Mouse (Mus musculus) limb, embryonic 15.5 days (tissue): Measurements from ENCODE around the gene Cavin2. TPM values are rescaled to one million over a fixed set of nuclear protein-coding genes. Genes with fewer than 3 reads are reported as not detected.

Experiments used
- ATAC-seq: fragments of 200-750 bp; cut with Nextera tagmentation; 2 replicates; pipeline ENCODE4 v1.8.0; 2017; ENCODE audit warnings: low read depth, moderate TSS enrichment; ENCODE audit not compliant: insufficient number of reproducible peaks, low FRiP score, low TSS enrichment
- H3K27ac ChIP-seq: fragments of 300-500 bp; sonication (generic); 2 replicates; pipeline ENCODE4 v1.5.1; 2015; ENCODE audit warnings: moderate library complexity, mild to moderate bottlenecking, inconsistent platforms
- H3K27me3 ChIP-seq: fragments of 300-500 bp; sonication (generic); 2 replicates; pipeline ENCODE4 v1.6.1; 2015; ENCODE audit warnings: inconsistent platforms
- H3K36me3 ChIP-seq: fragments of 300-500 bp; sonication (generic); 2 replicates; pipeline ENCODE4 v1.6.1; 2015; ENCODE audit warnings: inconsistent platforms
- H3K4me1 ChIP-seq: fragments of 300-500 bp; sonication (generic); 2 replicates; pipeline ENCODE4 v1.6.1; 2015; ENCODE audit warnings: inconsistent platforms
- H3K4me2 ChIP-seq: fragments of 300-500 bp; sonication (generic); 2 replicates; pipeline ENCODE4 v1.6.1; 2015; ENCODE audit warnings: mild to moderate bottlenecking, inconsistent platforms
- H3K4me3 ChIP-seq: fragments of 300-500 bp; sonication (generic); 2 replicates; pipeline ENCODE4 v1.5.1; 2015; ENCODE audit warnings: mild to moderate bottlenecking, inconsistent platforms
- H3K9ac ChIP-seq: fragments of 300-500 bp; sonication (generic); 2 replicates; pipeline ENCODE4 v1.6.1; 2015; ENCODE audit warnings: inconsistent platforms
- H3K9me3 ChIP-seq: fragments of 300-500 bp; sonication (generic); 2 replicates; pipeline ENCODE4 v1.6.1; 2016; ENCODE audit warnings: inconsistent platforms
- WGBS: fragments of 180-500 bp; shearing (Covaris S2); methylation state at CpG from one replicate; pipeline ENCODE4 v1.1.7; 2015; 5-methylcytosine and 5-hydroxymethylcytosine counted together
- polyA plus RNA-seq: library from polyadenylated mRNA; unstranded; fragments of >200 nt; fragmentation: Nextera tagmentation; extraction: Ambion mirVana; gene quantifications from 2 replicates; pipeline ENCODE4 v1.2.1, GENCODE M21; 2015

Cavin2 gene
- polyA plus RNA-seq, 1 experiment from 2014 or later, result 48.9 TPM

DNA sequence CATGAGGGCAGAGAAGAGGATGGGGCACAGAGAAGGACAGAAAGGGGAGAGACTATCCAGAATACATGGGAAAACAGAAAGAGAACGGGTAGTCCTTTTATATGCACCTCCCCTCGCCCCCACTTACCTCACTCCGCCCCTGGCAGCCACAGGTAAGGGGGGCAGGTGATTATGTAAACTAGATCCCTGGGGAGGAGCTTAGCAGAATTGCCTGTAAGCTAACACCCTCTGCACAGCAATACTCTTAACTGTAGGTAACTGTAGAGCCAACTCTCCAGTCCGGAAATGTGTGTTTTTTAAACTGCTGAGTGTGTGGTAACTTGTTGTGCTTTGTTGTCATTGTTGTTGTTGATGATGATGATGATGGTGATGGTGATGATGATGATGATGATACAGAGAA, 17.1 kb upstream of the Cavin2 start:
- Histone ChIP-seq H3K9ac (no peak overlapping the region), H3K9me3 (no peaks in the 10 kb centered on the region), H3K4me3 (no peak overlapping the region), H3K4me1 (peaks cover 7% of the 10 kb centered on the region), H3K36me3 (no peaks in the 10 kb centered on the region), H3K27ac (no peak overlapping the region), H3K4me2 (no peak overlapping the region), H3K27me3 (no peaks in the 10 kb centered on the region)
- 48% methylated on average over 4 of the region's 4 CpGs for WGBS
- ATAC-seq, result no peak

DNA sequence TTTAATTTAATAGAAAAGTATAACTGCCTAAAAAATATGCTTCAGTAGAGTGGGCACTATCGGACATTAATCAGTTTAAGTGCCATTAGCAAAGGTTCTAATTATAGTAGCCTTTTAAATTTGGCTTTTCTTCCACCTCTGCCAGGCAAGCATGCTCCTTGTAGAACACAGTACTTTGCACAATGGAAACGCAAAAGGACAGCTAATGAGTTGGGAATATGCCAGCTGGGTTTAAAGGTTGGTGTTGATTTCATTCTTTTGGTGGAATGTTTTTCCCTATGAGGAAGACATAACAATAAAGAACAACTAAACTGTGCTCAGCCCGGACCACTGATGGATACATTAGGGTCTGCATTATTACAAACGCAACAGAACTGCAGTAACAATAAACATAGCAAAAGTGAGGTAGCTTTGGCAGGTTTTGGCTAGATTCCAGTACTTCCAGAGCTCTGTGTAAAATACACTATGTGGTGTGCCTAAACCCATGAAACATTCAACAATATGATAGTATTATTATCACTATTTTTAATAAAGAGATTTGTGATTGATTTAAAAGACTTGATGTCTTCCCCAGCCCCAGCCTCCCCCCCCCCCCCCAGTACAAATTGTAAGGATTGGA, 16.2 kb upstream of the Cavin2 start:
- Histone ChIP-seq H3K4me2 (no peak overlapping the region), H3K4me1 (no peaks in the 10 kb centered on the region), H3K9ac (no peak overlapping the region), H3K27ac (no peak overlapping the region), H3K36me3 (no peaks in the 10 kb centered on the region), H3K9me3 (no peaks in the 10 kb centered on the region), H3K27me3 (no peaks in the 10 kb centered on the region), H3K4me3 (no peak overlapping the region)
- ATAC-seq, result no peak
- WGBS, result 48% methylated on average over 4 of the region's 4 CpGs

DNA sequence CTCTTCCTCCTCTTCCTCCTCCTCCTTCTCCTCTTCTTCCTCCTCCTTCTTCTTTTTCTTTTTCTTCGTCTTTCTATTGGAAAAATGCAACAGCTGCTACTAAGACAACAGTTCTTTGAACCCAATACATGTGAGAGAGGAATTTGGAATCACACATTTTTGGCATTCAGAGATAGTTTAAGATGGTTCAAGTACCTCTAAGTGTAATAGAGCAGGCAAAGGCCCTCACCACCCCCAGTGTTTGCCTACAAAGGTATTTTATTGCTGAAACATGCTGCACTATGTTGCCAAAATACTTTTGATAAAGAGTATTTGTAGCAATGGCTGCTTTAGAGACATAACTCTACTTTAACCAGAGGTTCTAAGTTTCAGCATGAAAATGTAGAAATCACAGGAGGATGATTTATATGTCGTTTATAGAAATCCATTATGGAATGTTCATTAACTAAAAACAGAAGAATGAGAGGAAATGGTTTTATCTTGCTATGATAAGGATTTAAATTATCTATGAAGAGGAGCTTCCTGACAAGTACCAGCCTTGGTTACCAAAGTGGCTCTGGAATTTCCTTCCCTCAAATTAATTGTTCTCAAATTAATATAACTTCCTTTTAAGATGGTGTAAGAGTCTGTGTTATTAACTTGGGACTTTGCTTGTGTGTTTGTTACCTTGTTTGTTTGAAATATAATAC, 10.9 kb upstream of the Cavin2 start:
- H3K4me2 ChIP-seq, result no peak overlapping the region
- no peaks in the 10 kb centered on the region for H3K9me3 ChIP-seq
- H3K27ac ChIP-seq, result no peak overlapping the region
- H3K27me3 ChIP-seq, result no peaks in the 10 kb centered on the region
- WGBS, result 71% methylated on average over 1 of the region's 2 CpGs
- ATAC-seq, result no peak
- no peak overlapping the region for H3K4me3 ChIP-seq
- H3K36me3 ChIP-seq, result no peaks in the 10 kb centered on the region
- H3K9ac ChIP-seq, result no peak overlapping the region
- no peaks in the 10 kb centered on the region for H3K4me1 ChIP-seq

DNA sequence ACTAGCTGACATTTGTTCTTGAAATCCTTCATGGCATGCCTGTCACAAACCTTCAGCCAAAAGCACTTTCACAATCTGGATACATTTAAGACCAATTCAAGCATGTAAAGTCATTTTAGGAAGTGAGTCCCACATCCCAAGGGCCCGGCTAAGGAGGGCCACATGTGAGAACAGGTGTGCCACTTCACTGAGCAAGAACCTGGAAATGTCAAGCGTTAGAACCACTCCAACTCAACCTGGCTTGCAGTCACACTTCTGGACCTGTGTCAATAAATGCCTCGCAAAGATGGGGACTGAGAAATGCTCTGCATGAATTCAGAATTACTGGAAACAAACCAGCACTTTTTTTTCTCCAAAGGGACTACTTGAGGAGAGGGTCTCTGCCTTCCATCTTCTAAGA, 725 bp upstream of the Cavin2 start:
- peak overlapping the region; percentile 27 for H3K4me3 ChIP-seq
- H3K9me3 ChIP-seq, result no peaks in the 10 kb centered on the region
- peaks cover 21% of the 10 kb centered on the region for H3K4me1 ChIP-seq
- 33% methylated on average over 3 of the region's 3 CpGs for WGBS
- no peaks in the 10 kb centered on the region for H3K36me3 ChIP-seq
- H3K27ac ChIP-seq, result peak overlapping the region; percentile 83
- peak overlapping the region; percentile 39; the same call in 1 of the 2 replicates for H3K4me2 ChIP-seq
- ATAC-seq, result no peak
- no peak overlapping the region for H3K9ac ChIP-seq
- no peaks in the 10 kb centered on the region for H3K27me3 ChIP-seq

DNA sequence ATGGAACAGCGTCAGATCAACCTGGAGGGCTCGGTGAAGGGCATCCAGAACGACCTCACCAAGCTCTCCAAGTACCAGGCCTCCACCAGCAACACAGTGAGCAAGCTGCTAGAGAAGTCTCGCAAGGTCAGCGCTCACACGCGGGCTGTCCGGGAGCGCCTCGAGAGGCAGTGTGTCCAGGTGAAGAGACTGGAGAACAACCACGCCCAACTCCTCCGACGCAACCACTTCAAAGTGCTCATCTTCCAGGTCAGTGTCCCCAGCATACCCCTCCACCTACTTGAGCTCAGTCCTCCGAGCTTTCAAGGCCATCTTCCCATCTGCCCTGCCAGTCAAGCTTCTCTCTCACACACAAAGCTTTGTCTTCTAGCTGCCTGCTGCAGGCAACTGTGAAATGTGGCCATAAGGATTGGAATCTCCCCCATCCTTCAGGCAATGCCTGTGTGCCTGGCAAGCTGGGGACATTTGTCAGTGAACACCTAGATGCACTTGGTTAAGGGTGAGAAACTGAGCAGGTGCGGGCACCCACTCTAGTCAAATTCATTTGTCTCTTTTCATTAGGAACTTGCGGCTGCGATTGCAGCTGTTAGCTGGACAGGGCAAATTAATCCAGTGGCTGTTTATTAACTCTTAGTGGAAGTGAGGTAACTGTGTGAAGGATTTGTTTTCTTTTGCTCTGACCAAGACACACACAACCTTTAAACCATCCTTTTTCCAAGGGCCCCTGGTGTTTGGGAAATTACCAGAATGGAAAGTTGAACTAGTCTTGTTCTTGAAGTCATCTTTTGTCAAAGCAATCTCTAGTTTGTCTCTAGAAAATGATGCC, 907 bp downstream of the Cavin2 start:
- peak overlapping the region; percentile 27 for H3K4me3 ChIP-seq
- H3K9me3 ChIP-seq, result no peaks in the 10 kb centered on the region
- 81% methylated on average over 17 of the region's 17 CpGs for WGBS
- H3K27ac ChIP-seq, result peak overlapping the region; percentile 83
- H3K36me3 ChIP-seq, result no peaks in the 10 kb centered on the region
- H3K27me3 ChIP-seq, result no peaks in the 10 kb centered on the region
- peaks cover 21% of the 10 kb centered on the region for H3K4me1 ChIP-seq
- 0 out of 2 replicates have a peak, but pooled peaks have one; percentile 52 for ATAC-seq
- peak overlapping the region; percentile 39 for H3K4me2 ChIP-seq
- H3K9ac ChIP-seq, result no peak overlapping the region

DNA sequence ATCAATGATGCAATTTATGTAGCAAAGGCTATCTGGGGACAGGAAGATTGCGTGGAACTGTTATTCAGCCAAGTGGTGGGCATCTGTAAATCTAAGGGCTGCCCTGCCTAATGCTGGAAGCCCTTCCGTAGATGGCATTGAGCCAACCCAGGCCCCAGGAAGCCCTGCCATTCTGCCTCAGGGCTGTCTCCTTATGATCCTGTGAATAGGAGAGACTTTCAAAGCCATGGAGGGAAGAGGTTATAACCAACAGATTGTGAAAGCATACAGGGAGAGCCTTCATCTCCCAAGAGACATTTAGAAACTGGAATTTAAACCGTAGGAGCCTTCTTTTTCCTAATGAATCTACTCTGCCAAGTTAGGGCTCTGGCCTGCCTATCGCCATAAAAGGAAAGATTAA, 1.7 kb downstream of the Cavin2 start:
- peak overlapping the region; percentile 83; the same call in 1 of the 2 replicates for H3K27ac ChIP-seq
- no peak for ATAC-seq
- WGBS, result 45% methylated on average over 4 of the region's 4 CpGs
- H3K4me1 ChIP-seq, result peaks cover 21% of the 10 kb centered on the region
- H3K9me3 ChIP-seq, result no peaks in the 10 kb centered on the region
- H3K9ac ChIP-seq, result no peak overlapping the region
- peak overlapping the region; percentile 39 for H3K4me2 ChIP-seq
- peak overlapping the region; percentile 27 for H3K4me3 ChIP-seq
- H3K36me3 ChIP-seq, result no peaks in the 10 kb centered on the region
- H3K27me3 ChIP-seq, result no peaks in the 10 kb centered on the region

DNA sequence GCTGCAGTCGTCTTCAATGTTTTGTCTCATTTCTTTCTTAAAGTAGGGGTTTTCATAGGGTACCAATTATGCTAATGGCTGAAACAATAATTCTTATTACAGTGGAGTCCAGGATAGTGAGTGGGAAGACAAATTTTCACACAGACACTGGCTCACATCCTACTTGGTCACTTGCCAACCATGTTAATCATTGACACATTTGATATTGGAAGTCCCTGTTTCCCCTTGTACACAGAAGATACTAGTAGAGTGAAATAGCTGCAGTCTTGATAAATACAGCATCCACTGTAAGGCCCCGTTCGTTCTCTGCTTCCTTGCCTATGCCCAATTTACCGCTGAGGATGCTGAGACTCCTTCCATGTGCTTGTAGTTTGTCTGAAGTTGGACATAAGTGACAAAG, 3.4 kb downstream of the Cavin2 start:
- Histone ChIP-seq H3K36me3 (no peaks in the 10 kb centered on the region), H3K4me2 (no peak overlapping the region), H3K9me3 (no peaks in the 10 kb centered on the region), H3K4me3 (no peak overlapping the region), H3K4me1 (peaks cover 21% of the 10 kb centered on the region), H3K27me3 (no peaks in the 10 kb centered on the region), H3K9ac (no peak overlapping the region), H3K27ac (no peak overlapping the region)
- WGBS, result 85% methylated on average over 4 of the region's 4 CpGs
- ATAC-seq, result no peak

DNA sequence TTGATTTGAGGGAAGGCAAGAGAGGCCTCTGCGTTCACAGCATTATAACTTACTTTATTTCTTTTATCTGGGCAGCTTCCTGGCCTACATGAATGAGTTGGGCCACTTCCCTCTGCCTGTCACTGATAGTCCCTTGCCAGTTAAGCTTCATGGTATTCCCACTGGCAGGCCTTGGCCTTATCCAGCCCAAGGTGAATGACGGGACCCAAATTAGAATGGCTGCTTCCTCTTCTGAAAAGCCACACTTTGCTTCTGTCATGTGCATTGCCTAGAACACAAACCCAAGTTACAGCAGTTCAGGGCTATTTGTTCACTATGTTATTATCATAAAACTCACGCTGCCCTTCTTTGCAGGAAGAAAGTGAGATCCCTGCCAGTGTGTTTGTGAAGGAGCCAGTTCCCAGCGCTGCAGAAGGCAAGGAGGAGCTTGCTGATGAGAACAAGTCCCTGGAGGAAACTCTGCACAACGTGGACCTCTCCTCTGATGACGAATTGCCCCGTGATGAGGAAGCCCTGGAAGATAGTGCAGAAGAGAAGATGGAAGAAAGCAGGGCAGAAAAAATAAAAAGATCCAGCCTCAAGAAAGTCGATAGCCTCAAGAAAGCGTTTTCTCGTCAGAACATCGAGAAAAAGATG, 11.5 kb downstream of the Cavin2 start:
- 78% methylated on average over 11 of the region's 11 CpGs for WGBS
- Histone ChIP-seq H3K4me1 (no peaks in the 10 kb centered on the region), H3K9ac (no peak overlapping the region), H3K36me3 (no peaks in the 10 kb centered on the region; the same call in 1 of the 2 replicates), H3K9me3 (no peaks in the 10 kb centered on the region), H3K27me3 (no peaks in the 10 kb centered on the region), H3K27ac (no peak overlapping the region), H3K4me2 (no peak overlapping the region), H3K4me3 (no peak overlapping the region)
- ATAC-seq, result no peak

DNA sequence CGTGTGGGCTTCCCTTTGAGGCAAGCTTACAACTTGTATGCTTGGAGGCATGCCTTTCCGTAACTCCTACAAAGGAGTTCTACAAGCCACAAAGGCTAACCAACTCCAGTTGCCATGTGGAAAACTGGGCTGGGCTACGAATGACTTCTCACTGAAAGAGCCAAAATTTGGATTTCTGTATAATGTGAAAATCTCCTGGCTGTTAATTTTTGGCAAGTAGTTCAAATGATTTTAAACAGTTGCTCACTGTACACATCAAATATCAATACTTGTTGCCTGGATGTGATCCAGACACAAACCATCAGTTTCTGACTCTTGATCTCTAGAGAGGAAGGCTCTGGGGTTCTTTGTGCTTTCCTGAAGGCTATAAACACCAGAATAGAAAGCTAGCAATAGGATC, 18.1 kb downstream of the Cavin2 start:
- ATAC-seq, result no peak
- H3K4me2 ChIP-seq, result no peak overlapping the region
- H3K9ac ChIP-seq, result no peak overlapping the region
- H3K4me3 ChIP-seq, result no peak overlapping the region
- 31% methylated on average over 3 of the region's 3 CpGs for WGBS
- no peaks in the 10 kb centered on the region for H3K9me3 ChIP-seq
- H3K4me1 ChIP-seq, result 0 out of 2 replicates have a peak, but pooled peaks cover 7% of the 10 kb centered on the region
- no peaks in the 10 kb centered on the region for H3K36me3 ChIP-seq
- no peaks in the 10 kb centered on the region for H3K27me3 ChIP-seq
- H3K27ac ChIP-seq, result no peak overlapping the region

DNA sequence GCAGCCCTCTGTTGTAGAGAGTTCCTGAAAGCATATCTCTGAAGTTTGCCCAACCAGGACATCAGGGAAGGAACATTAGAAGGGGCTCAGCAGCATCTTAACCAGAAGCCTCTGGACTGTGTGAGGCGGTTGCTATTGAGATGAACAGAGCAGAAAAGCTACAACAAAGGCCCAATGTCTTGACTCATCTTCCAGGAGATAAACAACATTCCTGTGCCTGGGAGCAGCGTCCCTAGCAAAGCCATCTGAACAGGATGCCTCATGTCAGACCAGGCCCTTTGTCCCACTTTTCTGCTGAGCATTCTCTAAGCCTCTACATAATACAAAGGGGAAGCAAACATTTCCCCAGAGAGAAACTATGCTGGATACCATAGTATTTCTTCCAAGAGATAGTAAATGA, 26.6 kb downstream of the Cavin2 start:
- Histone ChIP-seq H3K9me3 (no peaks in the 10 kb centered on the region), H3K4me1 (no peaks in the 10 kb centered on the region), H3K27ac (no peak overlapping the region), H3K36me3 (no peaks in the 10 kb centered on the region), H3K4me3 (no peak overlapping the region), H3K27me3 (no peaks in the 10 kb centered on the region), H3K9ac (no peak overlapping the region), H3K4me2 (no peak overlapping the region)
- no peak for ATAC-seq
- WGBS, result 66% methylated on average over 2 of the region's 2 CpGs

DNA sequence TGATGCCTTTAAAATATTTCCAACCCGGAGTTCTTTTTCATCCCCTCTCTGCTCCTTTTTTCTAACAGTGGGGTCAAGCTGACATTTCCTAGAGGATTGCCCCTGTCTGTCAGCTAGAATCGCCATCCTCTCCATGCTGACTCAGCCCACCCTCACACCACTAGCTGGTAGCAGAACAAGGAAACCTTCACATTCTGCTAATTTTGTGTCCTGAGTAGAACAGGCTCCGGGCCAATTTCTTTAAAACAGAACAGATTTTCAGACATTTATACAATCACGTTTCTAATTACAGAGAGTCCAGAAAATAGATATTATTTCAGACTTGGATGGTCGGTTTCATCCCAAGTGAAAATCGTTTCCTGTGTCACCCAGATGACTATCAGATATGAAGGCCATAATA, 34.6 kb downstream of the Cavin2 start:
- Histone ChIP-seq H3K9ac (no peak overlapping the region), H3K27ac (no peak overlapping the region), H3K4me3 (no peak overlapping the region), H3K36me3 (no peaks in the 10 kb centered on the region), H3K27me3 (no peaks in the 10 kb centered on the region), H3K4me2 (no peak overlapping the region), H3K9me3 (no peaks in the 10 kb centered on the region), H3K4me1 (no peaks in the 10 kb centered on the region)
- ATAC-seq, result no peak
- WGBS, result 73% methylated on average over 6 of the region's 6 CpGs
